Mouse (Mus musculus): ENCODE measurements around the gene Spc24. TPM values are rescaled to one million over a fixed set of nuclear protein-coding genes. Genes with fewer than 3 reads are reported as not detected.
"Not testable (repeated sequence)": the region's sequence is repeated elsewhere in the genome, so short reads cannot be mapped to it uniquely, and the experiment has no call there.

Spc24 gene
- total RNA-seq, 2 experiments from 2014 or later, result 4.7 to 6.5 TPM

GRCm38 (mm10) chr9:21787654-21788053 lies 27.6 kb upstream of the Spc24 start:
- intact Hi-C loops (cut with DNase I), result loop anchor here (1.0 to 2.0 kb wide), 2 partner anchors 17 to 82 kb away; no protein-coding TSS in a partner anchor

GRCm38 (mm10) chr9:21786906-21787305 lies 26.8 kb upstream of the Spc24 start:
- peak; percentile 80 to 81 for DNase-seq
- intact Hi-C loops (cut with DNase I), result loop anchor here (1.0 to 2.0 kb wide), 2 partner anchors 18 to 82 kb away; no protein-coding TSS in a partner anchor

More at GRCm38 (mm10) chr9:21787654-21788053, 27.6 kb upstream of the Spc24 start:
- DNase-seq, result no peak

GRCm38 (mm10) chr9:21786309-21786708 lies 26.2 kb upstream of the Spc24 start:
- intact Hi-C loops (cut with DNase I), result loop anchor here (2.0 kb wide), 1 partner anchor 18 kb away; no protein-coding TSS in a partner anchor
- DNase-seq, result not testable (repeated sequence)

- intact Hi-C loops (cut with DNase I), result no loop called here
- no peak for DNase-seq
These were observed 24.6 kb upstream of the Spc24 start for GRCm38 (mm10) chr9:21784517-21785307.

- peak; percentile 54 to 66 for DNase-seq
- intact Hi-C loops (cut with DNase I), result no loop called here
These were observed 21.8 kb upstream of the Spc24 start for GRCm38 (mm10) chr9:21781657-21782468.

- DNase-seq, result no peak
- intact Hi-C loops (cut with DNase I), result no loop called here
These were observed 17.6 kb upstream of the Spc24 start for GRCm38 (mm10) chr9:21777726-21778125.

- intact Hi-C loops (cut with DNase I), result no loop called here
These were observed 14.2 kb upstream of the Spc24 start for GRCm38 (mm10) chr9:21774353-21774752.

GRCm38 (mm10) chr9:21773396-21773795 lies 13.3 kb upstream of the Spc24 start:
- intact Hi-C loops (cut with DNase I), result not testable (repeated sequence)

More at GRCm38 (mm10) chr9:21774353-21774752, 14.2 kb upstream of the Spc24 start:
- DNase-seq, result no peak

GRCm38 (mm10) chr9:21769558-21770183 lies 9.6 kb upstream of the Spc24 start:
- intact Hi-C loops (cut with DNase I), result loop anchor here (2.0 kb wide), 1 partner anchor 27 kb away; no protein-coding TSS in a partner anchor
- peak; percentile 70 to 72 for DNase-seq

More at GRCm38 (mm10) chr9:21773396-21773795, 13.3 kb upstream of the Spc24 start:
- not testable (repeated sequence) for DNase-seq

- intact Hi-C loops (cut with DNase I), result loop anchor here (2.0 kb wide), 1 partner anchor 28 kb away; no protein-coding TSS in a partner anchor
- peak; percentile 58 to 62 for DNase-seq
These were observed 8.7 kb upstream of the Spc24 start for GRCm38 (mm10) chr9:21768511-21769411.

GRCm38 (mm10) chr9:21767896-21768295 lies 7.8 kb upstream of the Spc24 start:
- intact Hi-C loops (cut with DNase I), result loop anchor here (2.0 kb wide), 1 partner anchor 29 kb away; no protein-coding TSS in a partner anchor
- DNase-seq, result peak; percentile 71 to 72

- intact Hi-C loops (cut with DNase I), result loop anchor here (5.0 kb wide), 1 partner anchor 147 kb away; the partner anchor contains the start of gene Smarca4
- DNase-seq, result no peak
These were observed 4.2 kb upstream of the Spc24 start for GRCm38 (mm10) chr9:21764084-21764999.

- intact Hi-C loops (cut with DNase I), result loop anchor here (5.0 kb wide), 1 partner anchor 145 kb away; the partner anchor contains the start of gene Smarca4
These were observed 2.0 kb upstream of the Spc24 start for GRCm38 (mm10) chr9:21762135-21762534.

GRCm38 (mm10) chr9:21759718-21760117 lies 385 bp downstream of the Spc24 start:
- DNase-seq, result no peak
- intact Hi-C loops (cut with DNase I), result loop anchor here (5.0 kb wide), 1 partner anchor 142 kb away; the partner anchor contains the start of gene Smarca4

More at GRCm38 (mm10) chr9:21762135-21762534, 2.0 kb upstream of the Spc24 start:
- DNase-seq, result peak in 1 of 2 experiments; percentile 26

- no peak for DNase-seq
- intact Hi-C loops (cut with DNase I), result no loop called here
These were observed 1.2 kb downstream of the Spc24 start for GRCm38 (mm10) chr9:21758576-21759529.

- intact Hi-C loops (cut with DNase I), result loop anchor here (5.0 kb wide), 1 partner anchor 57 kb away; no protein-coding TSS in a partner anchor
- DNase-seq, result peak; percentile 30 to 39
These were observed 5.4 kb downstream of the Spc24 start for GRCm38 (mm10) chr9:21754516-21755321.

Measured in heart, postnatal 14 days (tissue).